Mouse (Mus musculus): ENCODE results near the gene Hoxd9.

GRCm38 (mm10) chr2:74667191-74667841, 30.2 kb upstream of the Hoxd9 start:
- TF ChIP-seq CTCF (IDR thresholded peaks at IDR 0.05; ENCODE audit: low read depth) (no peak), EP300 (IDR thresholded peaks at IDR 0.05; ENCODE audit: low read depth) (no peak)

All from heart, postnatal 0 days (tissue).